Mouse (Mus musculus): ENCODE measurements at regions not wholly inside any gene's neighbourhood (a gene's known extent, or its start where the extent isn't known, plus 50 kb on each side); places are given as distances from the start of the nearest gene placed in this dataset.

- no peak for DNase-seq (ENCODE audit: extremely low spot score in 1 of 2, low spot score in 1 of 2)
Measured at GRCm38 (mm10) chr16:27138384-27138783, 146.9 kb upstream of the Gmnc start.

GRCm38 (mm10) chr16:27138987-27139386, 147.5 kb upstream of the Gmnc start:
- DNase-seq (ENCODE audit: extremely low spot score in 1 of 2, low spot score in 1 of 2), result no peak

GRCm38 (mm10) chr16:27140037-27140436, 148.6 kb upstream of the Gmnc start:
- DNase-seq (ENCODE audit: extremely low spot score in 1 of 2, low spot score in 1 of 2), result peak; percentile 40 to 84

GRCm38 (mm10) chr16:27155805-27156204, 151.5 kb upstream of the Ostn start:
- no peak for DNase-seq (ENCODE audit: extremely low spot score in 1 of 2, low spot score in 1 of 2)

- no peak for DNase-seq (ENCODE audit: extremely low spot score in 1 of 2, low spot score in 1 of 2)
Measured at GRCm38 (mm10) chr16:27195650-27196049, 111.6 kb upstream of the Ostn start.
